Mouse (Mus musculus) hindbrain, embryonic 12.5 days (tissue): ENCODE results near the gene Fbln5. TPM values are rescaled to one million over a fixed set of nuclear protein-coding genes. Genes with fewer than 3 reads are reported as not detected.

ENCODE experiments used
- ATAC-seq: fragments of 200-750 bp; cut with Nextera tagmentation; 2 replicates; pipeline ENCODE4 v1.8.0; 2017; ENCODE audit warnings: moderate TSS enrichment; ENCODE audit not compliant: low FRiP score
- H3K27ac ChIP-seq: fragments of 300-500 bp; sonication (generic); 2 replicates; pipeline ENCODE4 v1.5.1; 2016; ENCODE audit warnings: mild to moderate bottlenecking
- H3K27me3 ChIP-seq: fragments of 300-500 bp; sonication (generic); 2 replicates; pipeline ENCODE4 v1.6.1; 2016; ENCODE audit warnings: mild to moderate bottlenecking
- H3K36me3 ChIP-seq: fragments of 300-500 bp; sonication (generic); 2 replicates; pipeline ENCODE4 v1.6.1; 2016; ENCODE audit warnings: mild to moderate bottlenecking
- H3K4me1 ChIP-seq: fragments of 300-500 bp; sonication (generic); 2 replicates; pipeline ENCODE4 v1.6.1; 2016
- H3K4me2 ChIP-seq: fragments of 300-500 bp; sonication (generic); replicated peaks from 2 replicates; pipeline ENCODE4 v1.6.1; 2016; ENCODE audit warnings: mild to moderate bottlenecking
- H3K4me3 ChIP-seq: fragments of 300-500 bp; sonication (generic); 2 replicates; pipeline ENCODE4 v1.5.1; 2016; ENCODE audit warnings: mild to moderate bottlenecking
- H3K9ac ChIP-seq: fragments of 300-500 bp; sonication (generic); 2 replicates; pipeline ENCODE4 v1.6.1; 2016; ENCODE audit warnings: mild to moderate bottlenecking, moderate library complexity
- H3K9me3 ChIP-seq: fragments of 300-500 bp; sonication (generic); replicated peaks from 2 replicates; pipeline ENCODE4 v1.6.1; 2016; ENCODE audit warnings: mild to moderate bottlenecking
- WGBS: fragments of 180-500 bp; shearing (Covaris S2); methylation state at CpG from one replicate; pipeline ENCODE4 v1.1.7; 2016; 5-methylcytosine and 5-hydroxymethylcytosine counted together
- polyA plus RNA-seq: library from polyadenylated mRNA; unstranded; fragments of >200 nt; fragmentation: Nextera tagmentation; extraction: Ambion mirVana; gene quantifications from 2 replicates; pipeline ENCODE4 v1.2.1, GENCODE M21; 2016

Gene Fbln5
- polyA plus RNA-seq, 1 experiment from 2014 or later, result 24.4 TPM

DNA sequence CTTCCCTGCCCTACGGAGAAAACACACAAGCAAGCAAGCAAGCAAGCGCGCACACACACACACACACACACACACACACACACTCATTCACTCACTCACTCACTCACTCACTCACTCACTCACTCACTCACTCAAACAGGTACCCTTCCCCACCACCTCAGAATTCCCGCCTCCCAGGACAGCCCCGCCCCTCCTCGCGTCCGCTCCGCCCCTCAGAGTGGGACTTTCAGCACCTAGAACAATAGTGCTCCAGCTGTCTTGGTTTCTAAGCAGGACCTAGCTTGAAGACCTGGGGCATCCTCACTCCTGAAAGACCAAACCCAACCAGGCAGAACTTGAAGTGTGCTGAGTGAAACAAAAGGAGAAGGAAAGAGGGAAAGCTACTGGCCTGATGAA is 100.1 kb downstream of the Fbln5 start:
- WGBS, result 0% methylated on average over 9 of the region's 9 CpGs
- peak; percentile 83 for ATAC-seq
- Histone ChIP-seq H3K27ac (no peak overlapping the region), H3K27me3 (peaks cover 21% of the 10 kb centered on the region), H3K9me3 (no peaks in the 10 kb centered on the region), H3K4me1 (peaks cover 6% of the 10 kb centered on the region; the same call in 1 of the 2 replicates), H3K4me2 (peak overlapping the region; percentile 100), H3K36me3 (no peaks in the 10 kb centered on the region), H3K9ac (no peak overlapping the region), H3K4me3 (peak overlapping the region; percentile 71)

DNA sequence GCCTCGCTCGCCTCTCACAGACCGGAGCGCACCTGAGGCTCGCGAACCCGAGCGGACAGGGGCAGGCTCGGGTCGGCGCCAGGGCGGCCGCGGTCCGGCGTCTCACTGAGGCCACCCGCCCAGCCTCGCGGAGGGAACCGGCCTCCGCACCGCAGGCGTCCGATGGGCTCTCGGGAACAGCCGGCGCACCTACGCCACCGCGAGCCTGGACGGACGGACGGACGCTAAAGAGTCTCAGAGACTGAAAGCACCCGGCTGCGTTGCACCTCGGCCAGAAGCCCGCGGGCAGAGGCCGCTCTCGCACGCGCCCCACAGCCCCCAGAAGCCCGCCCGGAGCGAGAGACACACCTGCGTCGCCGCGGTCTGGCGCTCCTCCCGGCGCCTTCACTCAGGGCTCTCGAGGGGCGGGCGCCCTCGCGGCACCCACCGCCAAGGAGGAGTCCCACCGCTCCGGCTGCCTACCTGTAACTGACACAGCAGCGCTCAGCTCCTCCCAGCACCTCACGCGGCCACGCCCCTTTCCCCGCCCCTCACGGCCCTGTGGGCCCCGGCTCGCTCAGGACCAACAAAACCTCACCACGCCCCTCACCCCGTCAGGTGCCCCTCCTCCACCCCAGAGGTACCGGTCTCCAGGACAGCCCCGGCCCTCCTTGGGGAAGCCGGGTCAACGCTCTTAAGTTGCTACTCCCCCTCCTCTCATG is 100.7 kb downstream of the Fbln5 start, which contains the start of gene Tc2n:
TSS of gene Tc2n (minus strand) at position 470 of the 701 bp plus-strand sequence.
- peak within 1 kb of the TSS; percentile 100 for H3K4me2 ChIP-seq
- H3K9ac ChIP-seq, result peak within 1 kb of the TSS; percentile 64
- peaks cover 21% of the 10 kb centered on the region for H3K27me3 ChIP-seq
- peak within 1 kb of the TSS; percentile 71 for H3K4me3 ChIP-seq
- H3K4me1 ChIP-seq, result peaks cover 6% of the 10 kb centered on the region; the same call in 1 of the 2 replicates
- WGBS, result under 1% methylated on average over 70 of the region's 75 CpGs
- H3K9me3 ChIP-seq, result no peaks in the 10 kb centered on the region
- H3K36me3 ChIP-seq, result no peaks in the 10 kb centered on the region
- ATAC-seq, result peak; percentile 94
- no peak within 1 kb of the TSS for H3K27ac ChIP-seq

DNA sequence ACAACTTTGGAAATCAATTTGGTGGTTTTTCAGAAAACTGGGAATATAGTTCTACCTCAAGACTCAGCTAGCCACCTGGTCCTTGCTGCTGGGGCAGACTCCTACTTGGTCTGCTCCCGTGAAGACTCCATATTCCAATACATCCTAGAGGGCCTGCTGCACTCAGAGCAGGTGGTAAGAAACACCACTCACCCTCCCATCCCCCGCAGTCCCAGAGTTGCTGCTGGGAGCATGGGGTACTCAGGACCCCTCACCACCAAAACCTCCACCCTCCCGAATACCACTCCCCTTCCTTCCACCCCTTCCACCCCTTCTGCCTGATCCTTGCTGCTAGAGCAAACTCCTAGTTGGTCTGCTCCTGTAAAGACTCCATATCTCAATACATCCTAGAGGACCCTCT is 119.7 kb downstream of the Fbln5 start:
- no peaks in the 10 kb centered on the region for H3K27me3 ChIP-seq
- H3K9me3 ChIP-seq, result no peaks in the 10 kb centered on the region
- H3K36me3 ChIP-seq, result no peaks in the 10 kb centered on the region
- H3K4me2 ChIP-seq, result no peak overlapping the region
- H3K27ac ChIP-seq, result no peak overlapping the region
- no peak for ATAC-seq
- WGBS, result 85% methylated on average over 3 of the region's 3 CpGs
- H3K9ac ChIP-seq, result no peak overlapping the region
- no peaks in the 10 kb centered on the region for H3K4me1 ChIP-seq
- no peak overlapping the region for H3K4me3 ChIP-seq

Other genes with a start within 250 kb of the Fbln5 start
- 0.23 and 0.53 TPM in 2 replicates for gene Tc2n, start 100.5 kb downstream of the Fbln5 start, polyA plus RNA-seq
- gene Trip11, start 94.2 kb upstream of the Fbln5 start, polyA plus RNA-seq, result 25.7 and 28.5 TPM in 2 replicates
- gene Atxn3, start 139.2 kb upstream of the Fbln5 start, polyA plus RNA-seq, result 16.2 and 17.5 TPM in 2 replicates
- gene Cpsf2, start 156.9 kb upstream of the Fbln5 start, polyA plus RNA-seq, result 34.2 and 36.5 TPM in 2 replicates